Mouse (Mus musculus) midbrain, embryonic 14.5 days (tissue): ENCODE data around the gene Tbl1x. TPM values are rescaled to one million over a fixed set of nuclear protein-coding genes. Genes with fewer than 3 reads are reported as not detected.

ENCODE experiments used
- ATAC-seq: fragments of 200-750 bp; cut with Nextera tagmentation; 2 replicates; pipeline ENCODE4 v1.8.0; 2017; ENCODE audit warnings: moderate number of reproducible peaks, moderate library complexity; ENCODE audit not compliant: low FRiP score, low TSS enrichment
- DNase-seq: peaks from one replicate; pipeline ENCODE4 v3.0.0-alpha.2; 2015
- H3K27ac ChIP-seq: fragments of 300-500 bp; sonication (generic); replicated peaks from 2 replicates; pipeline ENCODE4 v1.5.1; 2014; ENCODE audit warnings: mild to moderate bottlenecking, low read depth, low read length, moderate library complexity
- H3K27me3 ChIP-seq: fragments of 300-500 bp; sonication (generic); 2 replicates; pipeline ENCODE4 v1.6.1; 2014; ENCODE audit warnings: low read length, control low read depth, mixed read lengths; ENCODE audit not compliant: control insufficient read depth, insufficient read depth
- H3K36me3 ChIP-seq: fragments of 300-500 bp; sonication (generic); 2 replicates; pipeline ENCODE4 v1.6.1; 2014; ENCODE audit warnings: low read length, control low read depth; ENCODE audit not compliant: control insufficient read depth, insufficient read depth
- H3K4me1 ChIP-seq: fragments of 300-500 bp; sonication (generic); 2 replicates; pipeline ENCODE4 v1.6.1; 2014; ENCODE audit warnings: mild to moderate bottlenecking, antibody characterized with exemption, low read length, control low read depth; ENCODE audit not compliant: control insufficient read depth, insufficient read depth
- H3K4me2 ChIP-seq: fragments of 300-500 bp; sonication (generic); 2 replicates; pipeline ENCODE4 v1.6.1; 2014; ENCODE audit warnings: mild to moderate bottlenecking, low read length, moderate library complexity
- H3K4me3 ChIP-seq: fragments of 300-500 bp; sonication (generic); replicated peaks from 2 replicates; pipeline ENCODE4 v1.5.1; 2014; ENCODE audit warnings: low read depth, low read length
- H3K9ac ChIP-seq: fragments of 300-500 bp; sonication (generic); replicated peaks from 2 replicates; pipeline ENCODE4 v1.6.1; 2014; ENCODE audit warnings: mild to moderate bottlenecking, low read length, moderate library complexity
- H3K9me3 ChIP-seq: fragments of 300-500 bp; sonication (generic); 2 replicates; pipeline ENCODE4 v1.6.1; 2016; ENCODE audit warnings: low read length, control low read depth, mixed read lengths; ENCODE audit not compliant: control insufficient read depth
- WGBS: fragments of 180-500 bp; shearing (Covaris S2); extraction: QIAGEN DNeasy Blood & Tissue Kit; methylation state at CpG from one replicate; pipeline ENCODE4 v1.1.7; 2014; 5-methylcytosine and 5-hydroxymethylcytosine counted together
- polyA plus RNA-seq: library from polyadenylated mRNA; unstranded; fragments of >200 nt; fragmentation: Nextera tagmentation; extraction: Ambion mirVana; gene quantifications from 2 replicates; pipeline ENCODE4 v1.2.1, GENCODE M21; 2014

Tbl1x gene
- polyA plus RNA-seq, 1 experiment from 2014 or later: 54.1 TPM

GRCm38 (mm10) chrX:77640301-77640700, 129.5 kb downstream of the Tbl1x start:
- Histone ChIP-seq H3K4me3 (no peak overlapping the region), H3K27me3 (no peaks in the 10 kb centered on the region), H3K9me3 (no peaks in the 10 kb centered on the region), H3K4me1 (no peaks in the 10 kb centered on the region), H3K27ac (no peak overlapping the region), H3K9ac (no peak overlapping the region), H3K4me2 (no peak overlapping the region), H3K36me3 (peaks cover 4% of the 10 kb centered on the region)
- whole genome bisulfite sequencing: 90% methylated on average over 4 of the region's 4 CpGs
- ATAC-seq (no peak), DNase-seq (no peak)

- no peak for ATAC-seq
- no peaks in the 10 kb centered on the region for H3K9me3 ChIP-seq
- no peak overlapping the region for H3K9ac ChIP-seq
- peaks cover 20% of the 10 kb centered on the region for H3K36me3 ChIP-seq
- no peak overlapping the region for H3K27ac ChIP-seq
- H3K4me3 ChIP-seq: no peak overlapping the region
- no peak for DNase-seq
- H3K4me1 ChIP-seq: no peaks in the 10 kb centered on the region
- 94% methylated on average over 7 of the region's 7 CpGs for WGBS
- H3K4me2 ChIP-seq: no peak overlapping the region
- H3K27me3 ChIP-seq: no peaks in the 10 kb centered on the region
These were observed 135.4 kb downstream of the Tbl1x start for GRCm38 (mm10) chrX:77646164-77646563.

GRCm38 (mm10) chrX:77650246-77650645, 139.4 kb downstream of the Tbl1x start:
- no peak overlapping the region for H3K27ac ChIP-seq
- H3K9me3 ChIP-seq: no peaks in the 10 kb centered on the region
- peaks cover 31% of the 10 kb centered on the region for H3K36me3 ChIP-seq
- H3K4me3 ChIP-seq: no peak overlapping the region
- H3K4me1 ChIP-seq: no peaks in the 10 kb centered on the region
- no peaks in the 10 kb centered on the region for H3K27me3 ChIP-seq
- WGBS: 83% methylated on average over 2 of the region's 2 CpGs
- ATAC-seq (no peak), DNase-seq (no peak)
- no peak overlapping the region for H3K4me2 ChIP-seq
- no peak overlapping the region for H3K9ac ChIP-seq

- Histone ChIP-seq H3K27ac (no peak overlapping the region), H3K36me3 (peaks cover 22% of the 10 kb centered on the region; the same call in 1 of the 2 replicates), H3K9me3 (no peaks in the 10 kb centered on the region), H3K4me3 (no peak overlapping the region), H3K4me1 (no peaks in the 10 kb centered on the region), H3K9ac (no peak overlapping the region), H3K4me2 (no peak overlapping the region), H3K27me3 (no peaks in the 10 kb centered on the region)
- ATAC-seq: no peak
- no peak for DNase-seq
- WGBS: 83% methylated on average over 3 of the region's 3 CpGs
These were observed 151.2 kb downstream of the Tbl1x start for GRCm38 (mm10) chrX:77662030-77662429.

GRCm38 (mm10) chrX:77663276-77663675, 152.5 kb downstream of the Tbl1x start:
- Histone ChIP-seq H3K27ac (no peak overlapping the region), H3K4me2 (no peak overlapping the region), H3K36me3 (peaks cover 20% of the 10 kb centered on the region; the same call in 1 of the 2 replicates), H3K27me3 (no peaks in the 10 kb centered on the region), H3K4me1 (no peaks in the 10 kb centered on the region), H3K4me3 (no peak overlapping the region), H3K9ac (no peak overlapping the region), H3K9me3 (no peaks in the 10 kb centered on the region)
- DNase-seq (no peak), ATAC-seq (no peak)
- 82% methylated on average over 3 of the region's 3 CpGs for WGBS

GRCm38 (mm10) chrX:77665030-77665429, 154.2 kb downstream of the Tbl1x start:
- Histone ChIP-seq H3K27ac (no peak overlapping the region), H3K4me1 (no peaks in the 10 kb centered on the region), H3K9me3 (no peaks in the 10 kb centered on the region), H3K36me3 (peaks cover 6% of the 10 kb centered on the region; the same call in 1 of the 2 replicates), H3K27me3 (no peaks in the 10 kb centered on the region), H3K4me2 (no peak overlapping the region), H3K4me3 (no peak overlapping the region), H3K9ac (no peak overlapping the region)
- 84% methylated on average over 2 of the region's 2 CpGs for WGBS
- DNase-seq: no peak
- ATAC-seq: no peak

- Histone ChIP-seq H3K4me3 (no peak overlapping the region), H3K9ac (no peak overlapping the region), H3K27me3 (no peaks in the 10 kb centered on the region), H3K36me3 (no peaks in the 10 kb centered on the region), H3K4me2 (no peak overlapping the region), H3K4me1 (no peaks in the 10 kb centered on the region), H3K27ac (no peak overlapping the region), H3K9me3 (no peaks in the 10 kb centered on the region)
- ATAC-seq (no peak), DNase-seq (no peak)
- WGBS: 70% methylated on average over 1 of the region's 1 CpGs
These were observed 156.1 kb downstream of the Tbl1x start for GRCm38 (mm10) chrX:77666911-77667310.

- Histone ChIP-seq H3K27me3 (no peaks in the 10 kb centered on the region), H3K9me3 (no peaks in the 10 kb centered on the region), H3K4me2 (no peak overlapping the region), H3K4me3 (no peak overlapping the region), H3K4me1 (no peaks in the 10 kb centered on the region), H3K27ac (no peak overlapping the region), H3K9ac (no peak overlapping the region), H3K36me3 (no peaks in the 10 kb centered on the region)
- no peak for DNase-seq
- ATAC-seq: no peak
These were observed 156.6 kb downstream of the Tbl1x start for GRCm38 (mm10) chrX:77667441-77667840.

GRCm38 (mm10) chrX:77669779-77670550, 159.2 kb downstream of the Tbl1x start:
- 68% methylated on average over 3 of the region's 3 CpGs for WGBS

More at GRCm38 (mm10) chrX:77669779-77670550, 159.2 kb downstream of the Tbl1x start:
- H3K27me3 ChIP-seq: no peaks in the 10 kb centered on the region
- DNase-seq (no peak), ATAC-seq (no peak)
- no peaks in the 10 kb centered on the region for H3K9me3 ChIP-seq
- no peak overlapping the region for H3K9ac ChIP-seq
- H3K27ac ChIP-seq: no peak overlapping the region
- no peak overlapping the region for H3K4me2 ChIP-seq
- H3K4me3 ChIP-seq: no peak overlapping the region
- no peaks in the 10 kb centered on the region for H3K4me1 ChIP-seq
- H3K36me3 ChIP-seq: no peaks in the 10 kb centered on the region
